Mouse (Mus musculus) limb, embryonic 14.5 days (tissue): ENCODE results near the gene Meaf6. TPM values are rescaled to one million over a fixed set of nuclear protein-coding genes. Genes with fewer than 3 reads are reported as not detected.

Experiments
- ATAC-seq: fragments of 200-750 bp; cut with Nextera tagmentation; 2 replicates; pipeline ENCODE4 v1.8.0; 2017; ENCODE audit warnings: low read depth, moderate number of reproducible peaks, moderate TSS enrichment; ENCODE audit not compliant: low FRiP score
- DNase-seq: peaks from one replicate; pipeline ENCODE4 v3.0.0-alpha.2; 2015; ENCODE audit warnings: low spot score
- H3K27ac ChIP-seq: fragments of 300-500 bp; sonication (generic); replicated peaks from 2 replicates; pipeline ENCODE4 v1.5.1; 2014; ENCODE audit warnings: low read depth, mild to moderate bottlenecking, low read length, moderate library complexity, mixed read lengths
- H3K27me3 ChIP-seq: fragments of 300-500 bp; sonication (generic); 2 replicates; pipeline ENCODE4 v1.6.1; 2014; ENCODE audit warnings: low read length, mixed read lengths; ENCODE audit not compliant: control insufficient read depth, insufficient read depth
- H3K36me3 ChIP-seq: fragments of 300-500 bp; sonication (generic); 2 replicates; pipeline ENCODE4 v1.6.1; 2014; ENCODE audit warnings: mild to moderate bottlenecking, low read length, moderate library complexity, mixed read lengths; ENCODE audit not compliant: control insufficient read depth, insufficient read depth
- H3K4me1 ChIP-seq: fragments of 300-500 bp; sonication (generic); 2 replicates; pipeline ENCODE4 v1.6.1; 2014; ENCODE audit warnings: antibody characterized with exemption, low read length, mixed read lengths; ENCODE audit not compliant: control insufficient read depth, insufficient read depth
- H3K4me2 ChIP-seq: fragments of 300-500 bp; sonication (generic); replicated peaks from 2 replicates; pipeline ENCODE4 v1.6.1; 2014; ENCODE audit warnings: low read depth, mild to moderate bottlenecking, low read length, moderate library complexity; ENCODE audit not compliant: severe bottlenecking
- H3K4me3 ChIP-seq: fragments of 300-500 bp; sonication (generic); replicated peaks from 2 replicates; pipeline ENCODE4 v1.5.1; 2014; ENCODE audit warnings: low read length
- H3K9ac ChIP-seq: fragments of 300-500 bp; sonication (generic); 2 replicates; pipeline ENCODE4 v1.6.1; 2014; ENCODE audit warnings: mild to moderate bottlenecking, low read depth, low read length, moderate library complexity; ENCODE audit not compliant: severe bottlenecking
- H3K9me3 ChIP-seq: fragments of 300-500 bp; sonication (generic); 2 replicates; pipeline ENCODE4 v1.6.1; 2016; ENCODE audit warnings: low read length; ENCODE audit not compliant: control insufficient read depth
- POLR2A ChIP-seq: fragments of 200-500 bp; IDR thresholded peaks from 2 replicates; pipeline ENCODE4 v1.8.0; 2012; ENCODE audit warnings: inconsistent platforms, mild to moderate bottlenecking, moderate library complexity, borderline replicate concordance; ENCODE audit not compliant: insufficient read depth, insufficient read length; ENCODE audit errors: extremely low read depth
- WGBS: fragments of 180-500 bp; shearing (Covaris S2); extraction: QIAGEN DNeasy Blood & Tissue Kit; methylation state at CpG from one replicate; pipeline ENCODE4 v1.1.7; 2014; 5-methylcytosine and 5-hydroxymethylcytosine counted together
- polyA plus RNA-seq, 2 experiments: library from polyadenylated mRNA; depleted of rRNA in 1 of 2; stranded (reverse) in 1 of 2; unstranded in 1 of 2; fragments of >200 nt; fragmentation: Nextera tagmentation in 1 of 2; extraction: Ambion mirVana in 1 of 2; gene quantifications; 2 replicates each; pipeline versions ENCODE4 v1.2.1 to v1.2.3; 2012 to 2014

Gene Meaf6
- polyA plus RNA-seq, 2 experiments, result 60.1 to 74.5 TPM

GRCm38 (mm10) chr4:125115710-125116089 is 30.8 kb downstream of the Meaf6 start:
- ATAC-seq (peak; percentile 25), DNase-seq (peak; percentile 48)
- H3K4me3 ChIP-seq, result no peak overlapping the region
- H3K9me3 ChIP-seq, result no peaks in the 10 kb centered on the region
- no peak overlapping the region for H3K4me2 ChIP-seq
- H3K9ac ChIP-seq, result no peak overlapping the region
- 31% methylated on average over 6 of the region's 6 CpGs for WGBS
- H3K27me3 ChIP-seq, result no peaks in the 10 kb centered on the region
- peaks cover 13% of the 10 kb centered on the region for H3K36me3 ChIP-seq
- H3K27ac ChIP-seq, result no peak overlapping the region
- peaks cover 17% of the 10 kb centered on the region; the same call in 1 of the 2 replicates for H3K4me1 ChIP-seq
- TF ChIP-seq POLR2A, result no peak

- 74% methylated on average over 9 of the region's 9 CpGs for WGBS
- Histone ChIP-seq H3K4me2 (no peak overlapping the region), H3K27me3 (no peaks in the 10 kb centered on the region), H3K27ac (no peak overlapping the region), H3K36me3 (peaks cover 9% of the 10 kb centered on the region; the same call in 1 of the 2 replicates), H3K9me3 (no peaks in the 10 kb centered on the region), H3K4me3 (no peak overlapping the region), H3K4me1 (peaks cover 17% of the 10 kb centered on the region; the same call in 1 of the 2 replicates), H3K9ac (no peak overlapping the region)
- ATAC-seq (peak; percentile 13; the same call in 1 of the 2 replicates), DNase-seq (peak; percentile 54)
- TF ChIP-seq POLR2A, result no peak
Measured at GRCm38 (mm10) chr4:125116090-125116861, 31.3 kb downstream of the Meaf6 start.

- no peak for ATAC-seq
- 69% methylated on average over 13 of the region's 13 CpGs for WGBS
Measured at GRCm38 (mm10) chr4:125116929-125117328, 32.0 kb downstream of the Meaf6 start.

GRCm38 (mm10) chr4:125117902-125118320 is 33.0 kb downstream of the Meaf6 start:
- ATAC-seq (no peak), DNase-seq (no peak)
- no peaks in the 10 kb centered on the region for H3K9me3 ChIP-seq
- TF ChIP-seq POLR2A, result no peak
- 0 out of 2 replicates have a peak, but pooled peaks cover 4% of the 10 kb centered on the region for H3K36me3 ChIP-seq
- no peak overlapping the region for H3K9ac ChIP-seq
- 80% methylated on average over 7 of the region's 7 CpGs for WGBS
- H3K4me3 ChIP-seq, result no peak overlapping the region
- peaks cover 17% of the 10 kb centered on the region; the same call in 1 of the 2 replicates for H3K4me1 ChIP-seq
- H3K27ac ChIP-seq, result no peak overlapping the region
- H3K4me2 ChIP-seq, result no peak overlapping the region
- H3K27me3 ChIP-seq, result no peaks in the 10 kb centered on the region

More at GRCm38 (mm10) chr4:125116929-125117328, 32.0 kb downstream of the Meaf6 start:
- Histone ChIP-seq H3K4me1 (peaks cover 17% of the 10 kb centered on the region; the same call in 1 of the 2 replicates), H3K4me3 (no peak overlapping the region), H3K9me3 (no peaks in the 10 kb centered on the region), H3K4me2 (no peak overlapping the region), H3K27ac (no peak overlapping the region), H3K27me3 (no peaks in the 10 kb centered on the region), H3K9ac (no peak overlapping the region), H3K36me3 (peaks cover 8% of the 10 kb centered on the region; the same call in 1 of the 2 replicates)
- no peak for TF ChIP-seq POLR2A
- DNase-seq, result no peak

- Histone ChIP-seq H3K4me2 (no peak overlapping the region), H3K4me3 (no peak overlapping the region), H3K27ac (no peak overlapping the region), H3K4me1 (peaks cover 17% of the 10 kb centered on the region; the same call in 1 of the 2 replicates), H3K9ac (no peak overlapping the region), H3K9me3 (no peaks in the 10 kb centered on the region), H3K27me3 (no peaks in the 10 kb centered on the region), H3K36me3 (0 out of 2 replicates have a peak, but pooled peaks cover 4% of the 10 kb centered on the region)
- 38% methylated on average over 10 of the region's 10 CpGs for WGBS
- no peak for TF ChIP-seq POLR2A
- DNase-seq (no peak), ATAC-seq (no peak)
Measured at GRCm38 (mm10) chr4:125119070-125119469, 34.1 kb downstream of the Meaf6 start.
